Mouse (Mus musculus): ENCODE results near the gene Zic5. TPM values are rescaled to one million over a fixed set of nuclear protein-coding genes. Genes with fewer than 3 reads are reported as not detected.
A peak's percentile ranks its signal among the peaks of the same experiment; 100 is the strongest.

The Zic5 gene
- not detected in 2 replicates for polyA plus RNA-seq (2014; fragmentation: Nextera tagmentation; extraction: Ambion mirVana)

GRCm38 (mm10) chr14:122464763-122465741 lies at the start of gene Zic5:
Gene Zic5 (minus strand): TSS chr14:122465677.
- peak; percentile 26; the same call in 1 of the 2 replicates for ATAC-seq (ENCODE audit: insufficient read depth)
- Histone ChIP-seq H3K4me1 (ENCODE audit: insufficient read depth) (no peaks in the 10 kb centered on the region), H3K4me3 (ENCODE audit: low read depth, low read length) (peak within 1 kb of the TSS; percentile 43), H3K27ac (ENCODE audit: low read depth) (no peak within 1 kb of the TSS), H3K9ac (peak within 1 kb of the TSS; percentile 9; the same call in 1 of the 2 replicates), H3K9me3 (ENCODE audit: low read depth, low read length) (no peaks in the 10 kb centered on the region), H3K27me3 (ENCODE audit: insufficient read depth, low read length) (peaks cover 98% of the 10 kb centered on the region), H3K36me3 (ENCODE audit: insufficient read depth) (no peaks in the 10 kb centered on the region), H3K4me2 (peak within 1 kb of the TSS; percentile 83)
- WGBS = under 1% methylated on average over 62 of the region's 62 CpGs
- peak; percentile 16 for DNase-seq
- TF ChIP-seq CTCF (IDR thresholded peaks at IDR 0.05; ENCODE audit: low read depth) = no peak

GRCm38 (mm10) chr14:122513511-122514036 lies 48.1 kb upstream of the Zic5 start:
- 26% methylated on average over 1 of the region's 1 CpGs for WGBS
- no peak overlapping the region for H3K4me2 ChIP-seq
- no peaks in the 10 kb centered on the region; the same call in 1 of the 2 replicates for H3K27me3 ChIP-seq (ENCODE audit: insufficient read depth, low read length)
- H3K4me1 ChIP-seq (ENCODE audit: insufficient read depth) = no peaks in the 10 kb centered on the region
- no peaks in the 10 kb centered on the region for H3K36me3 ChIP-seq (ENCODE audit: insufficient read depth)
- no peak overlapping the region for H3K4me3 ChIP-seq (ENCODE audit: low read depth, low read length)
- no peak overlapping the region for H3K27ac ChIP-seq (ENCODE audit: low read depth)
- no peaks in the 10 kb centered on the region for H3K9me3 ChIP-seq (ENCODE audit: low read depth, low read length)
- peak; percentile 82 for DNase-seq
- peak; percentile 88; the same call in 1 of the 2 replicates for ATAC-seq (ENCODE audit: insufficient read depth)
- H3K9ac ChIP-seq = no peak overlapping the region
- no peak for TF ChIP-seq CTCF (IDR thresholded peaks at IDR 0.05; ENCODE audit: low read depth)

GRCm38 (mm10) chr14:122511519-122511918 lies 46.0 kb upstream of the Zic5 start:
- Histone ChIP-seq H3K36me3 (ENCODE audit: insufficient read depth) (no peaks in the 10 kb centered on the region), H3K4me3 (ENCODE audit: low read depth, low read length) (no peak overlapping the region), H3K27ac (ENCODE audit: low read depth) (no peak overlapping the region), H3K4me2 (no peak overlapping the region), H3K9me3 (ENCODE audit: low read depth, low read length) (no peaks in the 10 kb centered on the region), H3K9ac (no peak overlapping the region), H3K27me3 (ENCODE audit: insufficient read depth, low read length) (no peaks in the 10 kb centered on the region; the same call in 1 of the 2 replicates), H3K4me1 (ENCODE audit: insufficient read depth) (no peaks in the 10 kb centered on the region)
- peak; percentile 6 for DNase-seq
- 51% methylated on average over 3 of the region's 3 CpGs for WGBS
- TF ChIP-seq CTCF (IDR thresholded peaks at IDR 0.05; ENCODE audit: low read depth) = no peak
- no peak for ATAC-seq (ENCODE audit: insufficient read depth)

- Histone ChIP-seq H3K4me3 (ENCODE audit: low read depth, low read length) (no peak overlapping the region), H3K4me2 (no peak overlapping the region), H3K4me1 (ENCODE audit: insufficient read depth) (no peaks in the 10 kb centered on the region), H3K27me3 (ENCODE audit: insufficient read depth, low read length) (no peaks in the 10 kb centered on the region; the same call in 1 of the 2 replicates), H3K9me3 (ENCODE audit: low read depth, low read length) (no peaks in the 10 kb centered on the region), H3K36me3 (ENCODE audit: insufficient read depth) (no peaks in the 10 kb centered on the region), H3K27ac (ENCODE audit: low read depth) (no peak overlapping the region), H3K9ac (no peak overlapping the region)
- DNase-seq (peak; percentile 53), ATAC-seq (ENCODE audit: insufficient read depth) (no peak)
- TF ChIP-seq CTCF (IDR thresholded peaks at IDR 0.05; ENCODE audit: low read depth) = peak; percentile 48
- 15% methylated on average over 2 of the region's 2 CpGs for WGBS
Measured at GRCm38 (mm10) chr14:122509058-122509457, 43.6 kb upstream of the Zic5 start.

- 69% methylated on average over 1 of the region's 1 CpGs for WGBS
- Histone ChIP-seq H3K4me1 (ENCODE audit: insufficient read depth) (no peaks in the 10 kb centered on the region), H3K27ac (ENCODE audit: low read depth) (no peak overlapping the region), H3K4me2 (no peak overlapping the region), H3K9me3 (ENCODE audit: low read depth, low read length) (no peaks in the 10 kb centered on the region), H3K4me3 (ENCODE audit: low read depth, low read length) (no peak overlapping the region), H3K9ac (no peak overlapping the region), H3K36me3 (ENCODE audit: insufficient read depth) (no peaks in the 10 kb centered on the region), H3K27me3 (ENCODE audit: insufficient read depth, low read length) (peaks cover 66% of the 10 kb centered on the region)
- no peak for TF ChIP-seq CTCF (IDR thresholded peaks at IDR 0.05; ENCODE audit: low read depth)
- ATAC-seq (ENCODE audit: insufficient read depth) = no peak
- DNase-seq = no peak
Measured at GRCm38 (mm10) chr14:122492015-122492414, 26.5 kb upstream of the Zic5 start.

- H3K27me3 ChIP-seq (ENCODE audit: insufficient read depth, low read length) = peaks cover 70% of the 10 kb centered on the region
- DNase-seq = no peak
- WGBS = 68% methylated on average over 6 of the region's 6 CpGs
Measured at GRCm38 (mm10) chr14:122491521-122491920, 26.0 kb upstream of the Zic5 start.

More at GRCm38 (mm10) chr14:122491521-122491920, 26.0 kb upstream of the Zic5 start:
- no peak overlapping the region for H3K4me2 ChIP-seq
- no peak for ATAC-seq (ENCODE audit: insufficient read depth)
- H3K27ac ChIP-seq (ENCODE audit: low read depth) = no peak overlapping the region
- no peaks in the 10 kb centered on the region for H3K9me3 ChIP-seq (ENCODE audit: low read depth, low read length)
- no peak overlapping the region for H3K4me3 ChIP-seq (ENCODE audit: low read depth, low read length)
- no peak for TF ChIP-seq CTCF (IDR thresholded peaks at IDR 0.05; ENCODE audit: low read depth)
- H3K9ac ChIP-seq = no peak overlapping the region
- H3K4me1 ChIP-seq (ENCODE audit: insufficient read depth) = no peaks in the 10 kb centered on the region
- no peaks in the 10 kb centered on the region for H3K36me3 ChIP-seq (ENCODE audit: insufficient read depth)
